Mouse (Mus musculus) retina, adult 2 months (tissue): ENCODE measurements at regions not wholly inside any gene's neighbourhood (a gene's known extent, or its start where the extent isn't known, plus 50 kb on each side); places are given as distances from the start of the nearest gene placed in this dataset.
"Not testable (repeated sequence)": the region's sequence is repeated elsewhere in the genome, so short reads cannot be mapped to it uniquely, and the experiment has no call there.

ENCODE experiments used
- DNase-seq: peaks from one replicate; pipeline ENCODE4 v3.0.0-alpha.2; 2012; ENCODE audit warnings: low read depth, low spot score

- no peak for DNase-seq
These were observed 55.3 kb downstream of the Adra2a start for GRCm38 (mm10) chr19:54099292-54099691.

- DNase-seq = no peak
These were observed 55.8 kb downstream of the Adra2a start for GRCm38 (mm10) chr19:54099769-54100168.

DNA sequence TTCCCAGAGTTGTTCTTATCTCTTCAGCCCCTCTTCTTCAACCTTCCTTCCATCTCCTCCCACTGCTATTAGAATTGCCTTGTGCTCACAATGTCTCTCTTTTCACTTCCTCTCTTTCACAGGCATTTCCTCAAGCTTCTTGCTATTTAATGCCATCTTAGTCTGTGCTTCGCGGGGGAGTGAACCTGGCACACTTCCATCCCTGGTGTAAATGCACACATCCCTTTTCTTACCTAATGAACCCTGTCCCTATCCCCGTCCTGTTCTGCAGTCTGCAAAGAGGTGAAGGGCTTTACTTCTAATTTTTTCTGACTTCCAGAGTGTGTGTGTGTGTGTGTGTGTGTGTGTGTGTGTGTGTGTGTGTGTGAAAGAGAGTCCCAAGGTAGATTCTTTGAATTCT is 62.6 kb downstream of the Adra2a start:
- no peak for DNase-seq

DNA sequence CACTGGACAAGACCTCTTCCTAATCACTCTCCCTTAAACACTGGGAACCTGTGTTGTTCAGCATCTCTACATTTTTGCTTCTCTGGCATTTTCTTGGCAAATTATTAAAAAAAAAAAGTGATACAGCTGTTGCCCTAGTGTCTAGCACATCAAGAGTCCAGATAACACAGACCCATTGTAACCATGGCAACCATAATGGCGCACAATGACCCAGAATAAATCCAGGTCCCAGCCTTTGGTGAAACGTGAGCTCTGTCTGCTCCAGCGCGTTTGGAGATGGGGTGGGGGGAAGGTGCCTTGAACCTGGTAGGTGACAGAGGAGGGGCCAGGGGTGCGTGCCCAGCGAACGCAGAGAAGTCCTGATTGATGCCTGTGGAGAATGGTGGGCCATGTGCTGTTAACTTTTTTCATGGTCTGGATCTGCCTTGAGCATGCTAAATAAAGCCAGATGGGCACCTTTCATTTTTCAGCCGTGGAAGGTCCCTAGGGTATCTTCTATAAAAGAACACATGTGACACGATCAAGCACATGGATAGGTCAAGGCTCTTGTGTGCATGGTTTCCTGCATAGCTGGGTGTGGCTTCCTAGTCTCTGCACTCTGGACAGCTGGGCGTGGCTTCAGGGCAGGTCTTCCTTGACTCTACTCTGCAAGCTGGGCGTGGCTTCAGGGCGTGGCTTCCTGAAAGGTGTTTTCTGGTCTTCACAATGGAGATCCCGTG is 63.3 kb downstream of the Adra2a start:
- DNase-seq = no peak

GRCm38 (mm10) chr19:54110080-54110479 is 66.1 kb downstream of the Adra2a start:
- DNase-seq = no peak

DNA sequence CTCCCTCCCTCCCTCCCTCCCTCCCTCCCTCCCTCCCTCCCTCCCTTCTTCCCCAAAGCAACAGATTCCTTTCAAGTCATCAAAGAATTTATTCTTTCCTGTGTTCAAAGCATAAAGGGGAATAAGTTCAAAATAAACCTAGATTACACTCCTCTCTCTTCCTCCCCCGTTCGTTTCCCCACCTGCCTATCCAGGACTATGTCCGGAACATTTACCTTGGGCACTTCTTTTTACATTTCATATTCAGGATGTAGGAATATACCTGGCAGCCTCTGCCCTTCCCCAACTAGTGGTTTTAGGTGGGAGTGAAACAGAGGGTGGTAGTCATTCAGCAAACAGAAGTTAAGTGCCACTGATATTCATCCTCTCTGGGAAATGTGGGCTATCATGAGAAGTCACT is 68.7 kb downstream of the Adra2a start:
- no peak for DNase-seq

- DNase-seq = no peak
These were observed 69.5 kb downstream of the Adra2a start for GRCm38 (mm10) chr19:54113421-54113820.

DNA sequence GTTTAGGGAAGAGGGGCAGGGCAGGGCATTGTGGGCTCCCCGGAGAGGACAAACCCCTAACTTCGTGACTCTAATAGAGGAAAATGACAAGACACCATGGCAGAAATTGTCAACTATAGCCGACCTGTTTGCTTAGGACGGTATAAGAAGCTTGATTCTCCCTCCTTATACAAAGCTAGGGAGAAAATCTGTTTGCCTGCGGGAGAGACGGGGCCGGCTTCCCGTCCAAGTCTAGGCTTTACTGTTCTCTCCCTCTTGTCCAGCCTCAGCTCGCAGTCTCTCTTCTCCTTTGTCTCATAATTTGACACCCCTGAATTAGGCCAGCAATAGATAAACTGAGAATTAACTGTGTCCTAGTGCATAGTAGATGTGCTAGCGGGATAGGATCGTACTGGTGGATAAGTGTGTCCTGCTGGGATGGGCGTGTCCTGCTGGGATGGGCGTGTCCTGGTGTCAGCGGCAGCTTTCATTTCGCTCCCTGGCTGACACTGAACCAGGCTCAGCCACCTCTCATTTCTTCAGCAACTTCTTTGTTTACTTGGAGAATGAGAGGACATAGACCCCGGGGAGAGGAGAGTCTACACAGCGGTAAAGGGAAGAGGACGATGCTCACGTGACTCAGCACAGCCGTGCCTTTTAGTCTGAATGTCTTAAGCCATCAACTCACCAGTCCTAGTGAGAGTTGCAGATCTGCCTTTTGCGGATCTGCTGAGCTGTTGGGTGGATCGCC is 70.8 kb downstream of the Adra2a start:
- DNase-seq = peak; percentile 15

DNA sequence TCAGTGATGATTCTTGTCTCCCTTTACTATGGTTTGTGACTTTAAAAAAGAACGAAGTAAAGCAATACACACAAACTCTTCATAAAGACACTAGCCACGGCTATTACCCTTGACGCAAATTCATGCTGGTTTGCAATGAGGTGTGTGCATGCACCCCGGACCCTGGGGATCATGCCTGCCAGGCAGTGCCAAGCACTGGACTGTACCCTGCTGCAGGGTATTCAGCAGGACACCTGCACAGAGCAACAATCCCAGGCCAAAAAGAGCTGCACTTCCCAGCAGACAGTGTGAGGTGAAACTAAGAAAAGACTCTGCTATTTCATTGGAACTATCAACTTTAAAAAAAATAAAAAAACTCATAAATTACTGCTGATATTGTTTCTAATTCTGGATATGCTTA is 71.4 kb downstream of the Adra2a start:
- no peak for DNase-seq

DNA sequence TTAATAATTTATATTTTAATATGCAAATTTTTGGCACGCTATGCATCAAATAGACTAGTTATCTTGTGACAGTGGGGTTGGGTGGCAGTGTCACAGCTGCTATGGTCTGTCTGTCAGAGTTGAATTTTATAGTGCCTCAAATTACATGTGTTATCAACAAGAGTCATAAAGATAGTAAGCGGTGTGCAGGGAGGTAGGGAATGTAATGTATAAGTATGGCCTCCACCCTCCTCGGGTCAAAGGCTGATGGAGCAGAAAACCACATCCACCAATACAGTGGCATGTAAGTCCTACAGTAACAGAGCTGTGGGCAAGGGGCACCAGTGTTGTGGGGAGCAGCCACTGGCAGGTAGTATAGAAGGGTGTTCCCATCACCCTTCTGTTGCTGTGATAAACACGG is 72.9 kb downstream of the Adra2a start:
- DNase-seq = no peak

- no peak for DNase-seq
These were observed 73.7 kb downstream of the Adra2a start for GRCm38 (mm10) chr19:54117676-54118075.

DNA sequence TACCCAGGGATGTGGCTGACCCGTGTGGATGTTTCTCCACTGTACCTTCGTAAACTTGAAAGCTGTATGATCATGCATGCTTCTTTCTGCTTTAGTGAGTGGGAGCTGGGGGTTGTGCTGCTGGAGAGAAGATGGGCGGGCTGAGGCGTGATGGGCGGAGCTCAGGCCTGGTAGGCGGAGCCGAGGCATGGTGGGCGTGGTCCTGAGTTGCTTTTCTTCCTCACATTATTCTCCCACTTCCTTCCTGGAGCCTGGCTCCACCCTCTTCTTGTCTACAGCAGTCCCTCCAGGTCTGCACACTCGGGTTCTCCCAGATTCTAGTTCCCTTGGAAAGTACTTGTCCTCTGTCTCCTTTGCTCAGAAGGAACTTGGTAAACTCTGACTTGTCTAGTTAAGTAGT is 79.6 kb downstream of the Adra2a start:
- no peak for DNase-seq

DNA sequence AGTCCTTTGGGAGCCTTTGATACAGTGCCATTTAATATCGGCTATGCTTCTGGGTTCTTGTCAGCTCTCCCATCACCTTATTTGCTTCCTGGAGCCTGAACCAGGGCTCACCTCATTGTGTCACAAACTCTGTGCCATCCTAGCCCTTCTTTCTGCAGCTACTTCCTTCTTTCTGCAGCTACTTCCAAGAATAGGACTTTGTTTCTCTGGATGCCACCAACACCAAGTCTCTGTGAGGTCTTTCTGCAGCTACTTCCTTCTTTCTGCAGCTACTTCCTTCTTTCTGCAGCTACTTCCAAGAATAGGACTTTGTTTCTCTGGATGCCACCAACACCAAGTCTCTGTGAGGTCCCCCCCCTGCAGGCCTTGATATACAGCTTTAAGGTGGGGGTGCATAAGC is 107.8 kb downstream of the Adra2a start:
- DNase-seq = not testable (repeated sequence)

DNA sequence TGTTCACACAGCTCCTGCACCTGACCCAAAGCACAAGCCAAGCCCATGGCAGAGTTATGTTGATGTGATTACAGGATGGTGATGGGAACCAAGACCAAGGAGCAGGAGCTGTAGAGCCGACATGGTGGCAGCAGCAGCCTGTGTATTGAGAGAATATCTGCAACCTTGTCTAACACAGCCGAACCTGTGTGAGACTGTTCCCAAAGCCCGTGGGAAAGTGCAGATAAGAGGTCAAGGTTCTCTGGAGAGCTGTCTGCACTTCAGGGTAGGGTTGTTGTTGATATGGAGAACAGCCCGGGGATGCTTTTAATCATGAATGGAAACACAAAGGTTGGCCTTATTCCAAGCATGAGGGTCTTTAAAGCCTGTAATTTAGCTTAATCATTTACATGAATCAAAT is 110.4 kb downstream of the Adra2a start:
- no peak for DNase-seq

DNA sequence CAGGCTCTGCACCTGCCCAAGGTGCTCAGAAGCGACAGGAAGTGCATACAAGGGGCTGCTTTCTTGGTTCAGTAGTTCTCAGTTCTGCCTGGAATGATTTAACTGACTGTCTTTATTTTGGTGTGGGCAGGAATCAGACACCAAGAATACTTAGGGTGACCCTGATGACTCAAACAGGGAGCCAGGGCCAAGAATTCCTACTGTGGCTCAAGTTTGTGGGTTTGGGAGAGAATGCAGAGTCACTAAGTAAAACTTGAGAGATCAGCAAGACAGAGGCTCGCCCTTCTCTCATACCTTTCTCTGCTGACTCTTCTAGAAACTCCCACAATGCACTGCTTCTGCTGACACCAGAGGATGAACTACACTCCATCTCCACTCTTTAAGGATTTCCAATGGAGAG is 126.4 kb downstream of the Adra2a start:
- no peak for DNase-seq

DNA sequence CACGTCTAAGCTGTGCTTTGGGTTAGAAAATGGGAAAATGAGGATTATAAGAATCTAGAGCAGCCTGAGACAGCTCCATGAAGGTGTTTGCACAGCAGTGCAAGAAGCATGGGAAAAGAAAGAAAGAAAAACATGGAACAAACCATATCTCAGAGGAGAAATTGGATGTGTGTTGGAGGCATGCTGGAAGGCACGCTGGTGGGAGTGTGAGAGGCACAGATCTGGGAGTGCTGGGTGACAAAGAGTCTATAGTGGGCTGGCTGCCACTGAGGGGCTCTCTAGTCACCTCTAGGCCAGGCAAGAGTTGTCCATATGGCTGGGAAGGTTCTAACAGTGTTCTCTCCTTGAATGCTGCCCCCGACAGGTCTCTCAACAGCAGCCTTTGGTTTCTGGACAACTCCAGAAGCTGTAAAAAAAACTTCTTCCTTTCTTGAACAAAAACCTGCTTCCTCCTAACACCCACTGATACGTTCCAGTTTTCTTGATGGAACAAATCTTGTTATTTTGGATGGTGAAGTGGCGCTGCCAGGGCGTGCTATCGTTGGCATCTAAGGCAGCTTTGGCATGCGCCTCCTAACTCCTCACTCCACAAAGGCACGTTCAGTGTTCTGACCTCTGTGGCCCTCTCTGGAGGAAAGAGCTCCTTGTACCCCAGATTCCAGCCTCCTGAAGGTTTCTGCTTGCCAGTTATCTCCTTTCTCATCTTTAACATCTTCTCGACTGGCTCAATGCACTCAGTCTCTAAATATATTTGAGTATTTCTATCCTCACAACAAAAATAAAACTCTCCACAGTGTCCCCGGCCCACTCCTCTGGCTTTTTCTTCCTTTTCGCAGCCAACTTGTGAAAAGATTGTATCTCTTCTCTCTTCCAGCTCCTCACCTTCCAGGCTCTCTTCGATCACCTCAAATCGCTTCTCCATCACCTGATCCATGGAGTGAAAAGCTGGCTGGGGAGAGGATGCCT is 130.4 kb downstream of the Adra2a start:
- DNase-seq = no peak

DNA sequence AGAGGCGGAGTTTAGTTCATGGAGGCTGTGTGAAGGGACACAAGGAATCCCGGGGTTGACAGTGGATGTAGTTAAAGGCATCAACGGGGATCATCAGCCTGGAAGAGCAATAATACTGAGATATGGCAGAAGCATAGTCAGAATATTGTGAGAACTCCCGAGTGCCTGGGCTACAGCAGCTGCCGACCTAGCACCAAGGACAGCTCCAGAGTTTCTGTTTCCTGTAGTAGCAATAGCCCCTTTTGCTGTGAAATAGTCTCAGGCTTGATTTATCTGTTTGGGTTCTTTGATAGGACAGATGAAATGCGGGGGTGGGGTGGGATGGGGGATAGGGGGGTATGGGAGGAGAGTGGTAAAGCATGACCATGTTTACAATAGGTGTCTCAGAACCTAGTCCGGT is 131.8 kb downstream of the Adra2a start:
- DNase-seq = no peak

DNA sequence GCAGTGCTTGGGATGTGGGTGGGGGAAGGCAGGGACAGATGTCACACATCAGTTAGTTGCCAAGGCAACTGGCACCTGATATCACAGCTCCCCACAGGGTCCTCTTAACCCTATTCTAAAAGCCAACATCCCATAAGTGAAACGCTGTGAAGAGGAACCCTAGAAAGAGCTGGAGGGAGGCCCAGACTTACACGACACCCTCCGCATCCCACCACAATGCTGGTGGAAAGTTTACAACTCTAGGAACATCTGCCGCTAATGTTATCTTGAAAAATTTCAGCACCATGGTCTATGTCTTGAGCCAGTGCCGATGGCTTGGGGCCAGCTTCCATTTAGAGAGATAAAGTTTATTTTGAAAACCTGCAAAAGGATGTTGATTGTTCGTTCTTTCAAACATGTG is 133.5 kb downstream of the Adra2a start:
- DNase-seq = no peak

DNA sequence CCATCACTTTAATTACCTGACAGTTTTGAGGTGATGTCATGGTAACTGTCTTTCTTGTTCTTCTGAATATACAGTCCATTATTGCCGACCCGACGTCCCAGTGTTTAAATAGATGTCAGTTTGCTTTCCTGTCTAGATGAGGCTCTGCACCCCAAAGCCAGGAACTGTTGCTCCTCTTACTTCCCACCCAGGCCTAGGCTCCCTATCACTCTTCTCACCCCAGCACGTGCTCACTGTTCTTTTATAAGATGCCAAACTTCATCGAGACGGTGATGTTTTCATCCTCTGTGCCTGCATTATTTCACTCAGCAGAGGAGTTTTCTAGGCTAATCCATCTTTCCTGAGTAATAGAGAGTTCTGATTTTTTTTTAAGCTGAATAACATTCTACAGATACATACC is 156.5 kb downstream of the Adra2a start:
- no peak for DNase-seq

GRCm38 (mm10) chr19:54202456-54202855 is 158.5 kb downstream of the Adra2a start:
- no peak for DNase-seq

DNA sequence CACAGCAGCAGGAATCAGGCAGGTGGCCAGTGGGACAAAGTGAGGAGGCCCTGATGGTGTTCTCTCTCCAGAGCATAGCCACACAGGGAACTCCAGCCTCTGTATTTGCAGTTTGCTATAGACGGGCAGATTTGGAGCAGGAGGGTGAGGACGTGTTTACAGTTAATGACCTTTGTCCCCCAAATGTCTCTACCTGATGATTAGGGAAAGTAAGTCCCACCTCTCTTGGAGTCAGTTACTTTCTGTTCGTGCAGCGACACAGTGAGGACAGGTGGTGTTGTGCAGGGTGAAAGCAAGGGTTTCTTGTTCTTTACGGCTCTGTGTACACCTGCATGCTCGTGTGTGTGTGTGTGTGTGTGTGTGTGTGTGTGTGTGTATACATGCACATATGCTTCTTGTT is 162.9 kb downstream of the Adra2a start:
- no peak for DNase-seq

DNA sequence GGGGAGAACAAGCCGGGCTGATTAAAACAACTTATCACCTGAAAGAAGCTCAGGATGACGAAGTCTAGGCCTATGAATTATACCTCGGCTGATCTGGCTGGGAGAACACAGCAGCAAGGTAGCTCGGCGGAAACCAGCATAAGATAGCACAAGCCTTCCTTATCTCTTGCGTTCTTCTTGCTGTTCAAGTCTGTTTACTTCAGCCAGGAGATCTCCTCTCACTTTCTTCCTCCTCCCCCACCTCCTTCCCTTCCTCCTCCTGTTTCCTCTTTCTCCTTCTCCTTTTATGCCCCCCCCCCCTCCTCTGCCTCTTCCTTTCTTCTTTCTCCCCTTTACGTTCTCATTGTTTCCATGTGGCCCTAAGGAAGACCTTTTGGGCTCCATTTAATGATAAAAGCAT is 168.2 kb downstream of the Adra2a start:
- no peak for DNase-seq
